In genomic region chr12:111664144-111664634, GRCm38 (mm10) we compare ENCODE assay signal across 8 mouse cellular contexts. TPM values are rescaled to one million over a fixed set of nuclear protein-coding genes. Genes with fewer than 3 reads are reported as not detected.
DNase-seq lines count a peak whose midpoint lies in the region; ATAC-seq and TF ChIP-seq lines count a peak whose summit lies in the region.

No protein-coding gene starts in this region.

- H3K27me3 ChIP-seq in kidney, embryonic 14.5 days (ENCODE audit: control insufficient read depth, insufficient read depth, low read length): no peaks in the 10 kb centered on the region
- H3K27me3 ChIP-seq in kidney, adult 2 months (replicated peaks; ENCODE audit: control insufficient read depth, insufficient read depth, low read length): no peaks in the 10 kb centered on the region
- no peaks in the 10 kb centered on the region for H3K27me3 ChIP-seq in embryonic facial prominence, embryonic 11.5 days (ENCODE audit: control insufficient read depth, insufficient read depth, low read length)

- DNase-seq in kidney, adult 2 months: no peak
- DNase-seq in embryonic facial prominence, embryonic 11.5 days (ENCODE audit: low spot score): peak; percentile 45
- DNase-seq in heart, postnatal 14 days: peak; percentile 60 to 68
- peak; percentile 50 for DNase-seq in mesoderm, embryonic 11.5 days (ENCODE audit: low read depth, low spot score)
- DNase-seq in right cerebral cortex, adult 2 months (ENCODE audit: low spot score in 2 of 2): no peak
- no peak for DNase-seq in frontal cortex, postnatal 14 days (ENCODE audit: low spot score in 2 of 2)
- no peak for DNase-seq in cerebellum, postnatal 4 days (ENCODE audit: low spot score in 2 of 2)

- intact Hi-C loops in heart, postnatal 14 days (cut with DNase I): no loop called here

- WGBS in kidney, embryonic 14.5 days: 21% methylated on average over 6 of the region's 6 CpGs
- 46% methylated on average over 6 of the region's 6 CpGs for WGBS in kidney, adult 2 months
- WGBS in embryonic facial prominence, embryonic 11.5 days: 46% methylated on average over 6 of the region's 6 CpGs

- peak; percentile 83 for ATAC-seq in kidney, embryonic 14.5 days (ENCODE audit: low FRiP score, low TSS enrichment)
- ATAC-seq in embryonic facial prominence, embryonic 11.5 days (replicated peaks; ENCODE audit: insufficient number of reproducible peaks, low FRiP score, low TSS enrichment, low read depth): no peak

- no peaks in the 10 kb centered on the region for H3K9me3 ChIP-seq in kidney, embryonic 14.5 days (ENCODE audit: control insufficient read depth, low read length)
- H3K9me3 ChIP-seq in embryonic facial prominence, embryonic 11.5 days (replicated peaks; ENCODE audit: control insufficient read depth, low read length): no peaks in the 10 kb centered on the region

- no peak for TF ChIP-seq POLR2A in kidney, adult 2 months (IDR thresholded peaks at IDR 0.05; ENCODE audit: low read depth, low read length)

- no peak overlapping the region for H3K4me3 ChIP-seq in kidney, embryonic 14.5 days (ENCODE audit: low read length)
- H3K4me3 ChIP-seq in kidney, adult 2 months (ENCODE audit: insufficient read depth, low read depth, low read length): no peak overlapping the region
- no peak overlapping the region for H3K4me3 ChIP-seq in embryonic facial prominence, embryonic 11.5 days (ENCODE audit: low read depth, low read length)

- no peak for TF ChIP-seq CTCF in kidney, adult 2 months (conservative IDR thresholded peaks at IDR 0.05; ENCODE audit: insufficient read depth, insufficient read length, low read depth, low read length)

- peak overlapping the region; percentile 20; the same call in 1 of the 2 replicates for H3K9ac ChIP-seq in kidney, embryonic 14.5 days (ENCODE audit: low read depth, low read length)
- H3K9ac ChIP-seq in embryonic facial prominence, embryonic 11.5 days (replicated peaks; ENCODE audit: low read length): no peak overlapping the region

- H3K4me2 ChIP-seq in kidney, embryonic 14.5 days (replicated peaks; ENCODE audit: low read depth, low read length): 0 out of 2 replicates have a peak overlapping the region, but pooled peaks have one; percentile 2
- no peak overlapping the region for H3K4me2 ChIP-seq in embryonic facial prominence, embryonic 11.5 days (ENCODE audit: low read depth, low read length)

- peaks cover 18% of the 10 kb centered on the region for H3K4me1 ChIP-seq in kidney, embryonic 14.5 days (ENCODE audit: control insufficient read depth, insufficient read depth, low read length)
- H3K4me1 ChIP-seq in kidney, adult 2 months (ENCODE audit: control insufficient read depth, insufficient read depth, low read length): peaks cover 3% of the 10 kb centered on the region
- H3K4me1 ChIP-seq in embryonic facial prominence, embryonic 11.5 days (ENCODE audit: control insufficient read depth, insufficient read depth, low read length): 0 out of 2 replicates have a peak, but pooled peaks cover 2% of the 10 kb centered on the region

- H3K27ac ChIP-seq in kidney, embryonic 14.5 days (ENCODE audit: low read depth, low read length): peak overlapping the region; percentile 87
- no peak overlapping the region for H3K27ac ChIP-seq in kidney, adult 2 months (ENCODE audit: insufficient read depth, low read depth, low read length)
- H3K27ac ChIP-seq in embryonic facial prominence, embryonic 11.5 days (replicated peaks; ENCODE audit: low read depth, low read length): no peak overlapping the region; the same call in 1 of the 2 replicates

- peaks cover 10% of the 10 kb centered on the region; the same call in 1 of the 2 replicates for H3K36me3 ChIP-seq in kidney, embryonic 14.5 days (ENCODE audit: control insufficient read depth, insufficient read depth, low read length)
- H3K36me3 ChIP-seq in kidney, adult 2 months (ENCODE audit: control insufficient read depth, insufficient read depth, low read length): no peaks in the 10 kb centered on the region
- no peaks in the 10 kb centered on the region for H3K36me3 ChIP-seq in embryonic facial prominence, embryonic 11.5 days (replicated peaks; ENCODE audit: control insufficient read depth, insufficient read depth, low read depth, low read length)

RNA-seq across cellular contexts. Expression of gene Ckb, which starts 7.9 kb away (rescaled TPM):
- polyA plus RNA-seq in kidney, embryonic 14.5 days (2014; fragmentation: Nextera tagmentation; extraction: Ambion mirVana): 81.5 and 88.5 TPM in 2 replicates
- 280 and 340 TPM in 2 replicates for polyA plus RNA-seq in kidney, adult 2 months (2012; rRNA removed)
- 450 and 485 TPM in 2 replicates for polyA plus RNA-seq in embryonic facial prominence, embryonic 11.5 days (2014; fragmentation: Nextera tagmentation; extraction: Ambion mirVana)
- 100 to 1,000 TPM in 1 of 2 experiments, 10 to 100 TPM in 1; 98.4 to 117 TPM for total RNA-seq in heart, postnatal 14 days (2021)

RNA-seq across cellular contexts. Expression of gene Trmt61a, which starts 13.7 kb away (rescaled TPM):
- 6.7 and 11.9 TPM in 2 replicates for polyA plus RNA-seq in kidney, embryonic 14.5 days (2014; fragmentation: Nextera tagmentation; extraction: Ambion mirVana)
- polyA plus RNA-seq in kidney, adult 2 months (2012; rRNA removed): 12.4 and 16.9 TPM in 2 replicates
- 3.8 and 5.4 TPM in 2 replicates for polyA plus RNA-seq in embryonic facial prominence, embryonic 11.5 days (2014; fragmentation: Nextera tagmentation; extraction: Ambion mirVana)
- 1 to 10 TPM; 3.3 to 4.7 TPM for total RNA-seq in heart, postnatal 14 days (2021)

RNA-seq across cellular contexts. Expression of gene Bag5, which starts 48.9 kb away (rescaled TPM):
- polyA plus RNA-seq in kidney, embryonic 14.5 days (2014; fragmentation: Nextera tagmentation; extraction: Ambion mirVana): 45.2 and 49.7 TPM in 2 replicates
- 11.3 and 14.6 TPM in 2 replicates for polyA plus RNA-seq in kidney, adult 2 months (2012; rRNA removed)
- 56.8 and 59.8 TPM in 2 replicates for polyA plus RNA-seq in embryonic facial prominence, embryonic 11.5 days (2014; fragmentation: Nextera tagmentation; extraction: Ambion mirVana)
- 10 to 100 TPM; 22.6 to 22.7 TPM for total RNA-seq in heart, postnatal 14 days (2021)

RNA-seq across cellular contexts. Expression of gene Apopt1, which starts 48.9 kb away (rescaled TPM):
- polyA plus RNA-seq in kidney, embryonic 14.5 days (2014; fragmentation: Nextera tagmentation; extraction: Ambion mirVana): 63.1 and 63.4 TPM in 2 replicates
- polyA plus RNA-seq in kidney, adult 2 months (2012; rRNA removed): 63.8 and 68.4 TPM in 2 replicates
- 55.2 and 57.7 TPM in 2 replicates for polyA plus RNA-seq in embryonic facial prominence, embryonic 11.5 days (2014; fragmentation: Nextera tagmentation; extraction: Ambion mirVana)
- 10 to 100 TPM; 36.9 to 37.0 TPM for total RNA-seq in heart, postnatal 14 days (2021)

Comparison
In these comparisons a context has a peak if more than half of its experiments do, and no peak if none do; other contexts are left out.
1. DNase-seq: peak in embryonic facial prominence, embryonic 11.5 days (single experiment), heart, postnatal 14 days (2 of 2) and mesoderm, embryonic 11.5 days (single experiment); none in kidney, adult 2 months (single experiment), right cerebral cortex, adult 2 months (0 of 2), frontal cortex, postnatal 14 days (0 of 2) and cerebellum, postnatal 4 days (0 of 2).